Mouse (Mus musculus) G1E (cell line): ENCODE results near the gene Tet3.

Experiments
- CTCF ChIP-seq: IDR thresholded peaks from 2 replicates; pipeline ENCODE4 v1.5.1; 2012; ENCODE audit warnings: low read depth, low read length, inconsistent platforms, mixed read lengths
- GATA1 ChIP-seq: IDR thresholded peaks from 2 replicates; pipeline ENCODE4 v1.6.1; 2012; ENCODE audit warnings: borderline replicate concordance, low read length, inconsistent platforms, mixed read lengths
- POLR2AphosphoS5 ChIP-seq: IDR thresholded peaks from 2 replicates; pipeline ENCODE4 v1.6.1; 2012; ENCODE audit warnings: low read depth, low read length, inconsistent platforms; ENCODE audit not compliant: insufficient replicate concordance
- TAL1 ChIP-seq: conservative IDR thresholded peaks from 2 replicates; pipeline ENCODE4 v1.6.1; 2012; ENCODE audit warnings: low read depth, low read length, inconsistent platforms, mixed read lengths

DNA sequence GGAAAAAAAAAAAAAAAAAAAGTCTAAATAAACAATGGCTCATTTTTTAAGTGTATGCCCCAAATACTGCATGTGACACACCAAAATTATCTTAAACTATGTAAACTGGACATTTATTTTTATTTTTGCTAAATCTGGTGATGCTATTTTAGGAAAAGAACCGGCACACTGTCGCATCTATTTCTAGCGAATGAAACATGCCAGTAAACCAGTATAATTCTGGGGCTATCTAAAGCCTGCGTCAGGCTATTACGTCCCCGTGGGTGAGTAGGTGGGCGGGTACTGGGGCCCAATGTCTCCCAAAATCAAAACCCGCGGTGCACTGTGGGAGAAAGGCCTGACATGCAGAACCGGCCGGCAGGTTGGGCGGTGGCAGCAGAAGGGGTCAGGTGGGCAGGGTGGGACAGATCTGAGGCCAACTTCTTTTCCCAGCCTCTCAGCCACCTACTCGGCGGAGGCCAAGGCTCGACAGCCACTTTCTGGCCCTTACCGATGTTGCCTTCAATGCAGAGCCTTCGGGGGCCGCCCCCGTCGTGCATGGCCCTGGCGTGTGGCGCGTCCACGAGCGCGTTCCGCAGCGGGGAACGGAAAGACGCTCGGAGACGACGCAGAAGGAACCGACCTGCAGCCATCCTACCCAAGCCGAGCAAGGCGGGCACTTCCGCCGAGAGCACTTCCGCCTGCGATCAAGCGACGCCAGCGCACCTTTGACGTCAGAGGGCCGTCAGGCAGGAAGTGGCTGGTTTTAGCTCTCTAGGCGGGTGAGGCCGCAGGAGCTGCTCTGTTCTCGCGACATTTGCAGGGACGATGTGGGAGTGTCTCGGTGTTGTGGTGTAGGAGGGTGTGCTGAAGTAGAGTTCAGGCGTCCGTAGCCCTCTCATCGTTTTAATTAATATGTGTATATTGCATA, 47.6 kb upstream of the Tet3 start, which contains the start of gene Dguok:
- TF ChIP-seq CTCF (no peak), POLR2AphosphoS5 (no peak), TAL1 (no peak), GATA1 (no peak)
